Mouse (Mus musculus) common myeloid progenitor, adult 5-6 weeks (primary cell): ENCODE results near the gene Odf3l1. TPM values are rescaled to one million over a fixed set of nuclear protein-coding genes. Genes with fewer than 3 reads are reported as not detected.

Experiments
- ATAC-seq: replicated peaks from 2 replicates; pipeline ENCODE4 v1.8.0; 2016; ENCODE audit warnings: low read depth, mild to moderate bottlenecking, moderate TSS enrichment, inconsistent platforms; ENCODE audit not compliant: poor library complexity, severe bottlenecking
- total RNA-seq: library from RNA; stranded (forward); fragments of 200-1000, 187-1606 nt; gene quantifications from 2 replicates; pipeline ENCODE4 v1.2.3, GENCODE M21; 2017

Odf3l1 gene
- total RNA-seq, 1 experiment from 2014 or later = not detected

DNA sequence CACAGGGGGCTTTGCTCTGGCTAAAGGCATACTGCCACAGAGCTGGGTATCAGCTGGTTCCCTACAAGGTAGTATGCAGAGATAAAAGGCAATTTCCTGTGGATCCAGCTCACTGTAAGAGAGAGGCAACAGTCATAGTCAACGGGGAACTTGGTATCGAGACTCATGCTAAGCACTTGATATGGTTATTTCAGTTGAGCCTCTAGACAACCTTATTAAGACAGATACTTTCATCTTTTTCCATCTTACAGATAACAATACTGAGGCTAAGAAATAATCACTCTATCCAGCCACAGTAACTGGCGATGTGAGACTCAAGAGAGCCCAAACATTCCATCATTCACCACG is 13.6 kb downstream of the Odf3l1 start:
- no peak for ATAC-seq

DNA sequence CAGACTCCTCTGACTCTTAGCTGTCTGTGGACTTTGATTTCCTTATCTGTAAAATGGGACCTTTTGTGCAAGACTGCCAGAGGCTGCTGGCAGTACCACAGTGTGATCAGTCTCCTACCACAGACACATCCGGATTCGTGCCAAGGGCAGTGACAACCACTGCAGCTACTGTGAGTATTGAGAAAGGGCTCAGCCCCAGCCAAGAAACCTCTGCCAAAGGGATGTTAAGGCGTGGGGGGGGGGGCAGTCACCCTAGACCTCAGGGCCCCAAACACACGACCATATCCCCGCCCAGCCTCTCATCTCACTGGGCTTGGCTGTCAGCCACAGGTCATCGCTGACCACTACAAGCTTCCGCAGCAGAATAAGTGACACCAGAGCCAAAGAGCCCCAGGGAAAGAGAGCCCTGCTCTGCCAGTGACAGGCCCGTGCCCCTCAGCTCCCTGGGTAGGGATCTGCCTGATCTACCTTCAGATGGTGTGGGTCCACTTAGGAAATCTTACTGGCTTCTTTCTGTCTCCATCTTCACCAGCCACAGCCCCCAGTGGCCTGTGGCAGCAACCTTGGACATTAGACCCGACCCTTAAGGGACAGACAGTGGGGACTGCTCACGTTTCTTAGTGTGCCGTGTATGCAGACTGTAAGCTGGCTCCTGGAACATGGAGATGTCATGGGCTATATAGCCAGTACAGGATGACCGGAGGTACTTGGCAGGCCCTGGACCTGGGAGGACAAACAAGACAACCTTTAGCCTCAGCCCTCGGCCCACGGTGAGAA is 14.2 kb downstream of the Odf3l1 start:
- no peak for ATAC-seq

DNA sequence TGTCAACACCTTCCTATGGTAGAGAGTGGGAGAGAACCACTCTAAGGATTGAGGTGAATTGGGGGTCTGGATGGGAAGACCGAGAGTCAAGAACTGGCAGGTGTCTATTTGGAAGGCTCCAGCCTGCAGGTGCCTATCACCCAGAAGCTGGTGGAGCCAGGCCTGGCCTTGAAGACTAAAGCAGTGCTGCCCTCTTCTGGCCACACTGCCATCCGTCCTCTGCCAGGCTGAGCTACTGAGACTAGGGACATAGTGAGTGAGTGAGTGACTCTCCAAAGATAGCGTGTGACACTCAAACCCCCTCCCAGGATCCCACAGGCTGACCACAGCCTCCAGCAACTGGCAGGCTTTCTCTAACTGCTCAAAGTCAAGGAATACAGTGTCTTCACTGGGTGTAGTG is 17.0 kb downstream of the Odf3l1 start:
- ATAC-seq = peak; percentile 77

DNA sequence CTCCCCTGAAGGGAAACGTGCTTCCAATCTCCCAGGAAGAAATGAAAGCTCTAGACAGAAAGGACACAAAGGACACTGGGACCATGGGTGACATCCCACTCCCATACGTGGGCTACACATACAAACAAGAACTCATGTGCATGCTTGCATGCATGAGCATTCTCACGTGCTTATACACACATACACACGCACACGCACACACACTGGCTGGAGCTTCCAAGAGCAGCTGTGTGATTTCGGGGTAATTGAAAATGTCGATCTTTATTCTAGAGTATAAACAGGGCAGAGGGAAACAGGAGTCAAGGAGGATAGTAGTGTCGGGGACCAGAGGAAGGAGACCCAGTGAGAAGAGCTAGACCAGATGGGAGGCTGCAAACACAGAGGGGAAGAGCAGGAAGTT is 19.8 kb downstream of the Odf3l1 start:
- no peak for ATAC-seq

DNA sequence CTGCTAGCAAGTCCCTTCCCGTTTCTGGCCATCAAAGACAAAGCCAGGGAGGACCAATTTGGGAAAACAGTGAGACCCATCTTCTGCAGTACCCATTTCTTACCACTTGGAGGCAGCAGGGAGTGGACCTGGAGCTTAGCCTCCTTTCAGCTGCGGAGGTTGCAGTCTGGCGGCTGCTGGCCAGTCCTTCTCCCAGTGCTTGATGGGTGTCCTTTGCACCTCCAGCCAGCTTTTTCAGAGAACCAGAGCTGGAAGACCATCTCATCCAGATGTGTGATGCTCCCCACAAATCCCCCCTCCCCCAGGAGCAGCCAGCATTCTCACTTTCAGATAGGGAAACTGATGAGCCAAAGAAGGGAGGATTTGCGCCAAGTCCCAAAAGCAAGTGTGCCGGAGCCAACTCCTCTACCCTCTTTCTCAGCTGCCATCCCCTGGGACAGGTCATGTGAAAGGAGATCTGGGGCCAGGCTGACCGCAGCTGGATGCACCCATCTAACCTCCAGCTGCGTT is 20.7 kb downstream of the Odf3l1 start:
- peak; percentile 82 for ATAC-seq

DNA sequence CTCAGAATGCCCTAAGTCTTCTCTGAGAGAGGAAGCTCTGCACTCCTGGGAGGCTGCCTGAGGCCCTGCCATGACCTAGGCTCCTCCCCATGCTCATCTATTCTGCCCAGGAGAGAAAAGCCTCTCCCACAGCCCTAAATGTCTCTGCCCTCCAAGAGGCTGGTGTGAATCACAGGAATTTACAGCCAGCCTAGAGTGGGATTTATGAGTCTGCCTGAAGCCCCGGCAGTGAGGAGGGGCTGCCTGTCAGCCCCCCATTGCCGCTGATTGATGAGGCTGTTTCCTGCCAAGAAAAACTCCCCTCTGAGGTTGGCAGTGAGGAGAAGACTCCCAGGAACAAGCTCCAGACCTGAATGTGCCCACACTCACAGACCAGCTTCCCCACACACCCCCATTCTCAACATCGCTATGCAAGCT is 22.2 kb downstream of the Odf3l1 start:
- no peak for ATAC-seq

DNA sequence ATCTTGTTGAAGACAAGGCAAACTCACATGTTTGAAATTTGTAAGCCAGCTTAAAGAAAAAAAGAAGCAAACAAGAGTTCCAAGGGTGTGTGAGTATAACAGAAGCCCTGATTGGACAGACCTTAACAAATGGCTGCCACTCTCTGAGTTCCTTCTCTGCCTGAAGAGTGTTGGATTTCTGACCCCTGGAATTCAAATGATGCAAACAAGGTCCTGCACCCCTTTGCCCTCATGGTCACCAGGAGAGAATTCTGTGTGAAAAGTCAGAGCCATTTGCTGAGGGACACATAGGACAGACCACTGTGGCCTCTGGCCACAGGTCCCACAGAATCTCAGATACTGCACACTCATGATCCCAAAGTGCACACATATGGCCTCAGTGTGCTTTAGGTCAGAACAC is 22.6 kb downstream of the Odf3l1 start:
- no peak for ATAC-seq

DNA sequence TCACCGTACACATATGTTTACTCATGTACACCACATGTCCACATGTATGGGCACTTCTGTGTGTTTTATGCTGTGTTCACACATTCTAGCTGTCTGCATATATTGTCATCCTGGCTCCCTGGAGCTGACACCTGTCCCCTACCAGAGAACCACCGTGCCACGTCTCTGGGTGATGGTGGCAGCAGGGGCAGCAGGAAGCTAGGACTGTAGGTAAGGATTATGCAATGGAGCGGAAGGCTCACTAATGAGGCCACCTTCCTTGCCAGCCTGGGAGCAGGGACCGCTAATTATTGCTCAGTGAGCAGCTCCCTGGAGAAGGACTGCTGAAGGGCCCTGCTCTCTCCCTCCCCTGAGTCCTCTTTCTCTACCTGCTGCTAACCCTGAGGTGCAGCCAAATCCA is 23.8 kb downstream of the Odf3l1 start:
- ATAC-seq = no peak

DNA sequence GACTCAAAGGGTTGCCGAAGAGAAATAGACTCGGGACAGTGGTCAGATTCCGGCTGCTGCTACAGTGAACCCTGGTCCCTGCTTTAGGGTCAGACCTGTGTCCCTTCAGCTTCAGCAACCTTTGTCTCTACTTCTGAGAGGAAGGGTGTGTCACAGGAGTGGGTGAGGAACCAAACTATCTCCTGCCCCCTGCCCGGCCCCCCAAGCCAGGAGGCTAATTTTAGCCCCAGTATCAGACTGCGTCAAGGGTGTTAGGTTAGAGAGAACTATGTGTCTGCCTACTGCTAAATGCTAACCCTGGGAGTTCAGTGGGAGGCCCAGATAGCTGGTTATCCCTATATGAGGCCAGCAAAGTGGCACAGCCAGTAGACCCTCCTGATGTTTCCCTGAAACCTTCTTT is 29.3 kb downstream of the Odf3l1 start:
- no peak for ATAC-seq

DNA sequence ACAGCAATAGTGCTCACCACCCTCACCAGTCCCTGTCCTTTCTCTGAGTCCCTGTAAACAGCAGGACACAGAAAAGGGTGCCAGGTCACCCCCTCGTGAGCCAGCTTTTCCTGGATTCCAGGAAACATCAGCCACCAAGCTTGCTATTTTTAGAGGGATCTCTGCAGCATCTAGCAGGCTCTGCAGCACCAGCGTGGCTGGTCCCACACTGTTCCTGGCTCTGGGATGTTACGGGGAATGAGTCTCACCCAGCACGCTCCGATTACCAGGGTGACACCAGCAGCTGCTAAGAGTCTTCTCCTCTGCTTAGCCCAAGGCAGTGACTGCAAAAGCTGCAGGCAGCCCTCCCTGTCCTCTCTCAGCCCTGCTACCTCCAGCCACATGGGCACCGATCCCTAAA is 31.6 kb downstream of the Odf3l1 start:
- no peak for ATAC-seq

DNA sequence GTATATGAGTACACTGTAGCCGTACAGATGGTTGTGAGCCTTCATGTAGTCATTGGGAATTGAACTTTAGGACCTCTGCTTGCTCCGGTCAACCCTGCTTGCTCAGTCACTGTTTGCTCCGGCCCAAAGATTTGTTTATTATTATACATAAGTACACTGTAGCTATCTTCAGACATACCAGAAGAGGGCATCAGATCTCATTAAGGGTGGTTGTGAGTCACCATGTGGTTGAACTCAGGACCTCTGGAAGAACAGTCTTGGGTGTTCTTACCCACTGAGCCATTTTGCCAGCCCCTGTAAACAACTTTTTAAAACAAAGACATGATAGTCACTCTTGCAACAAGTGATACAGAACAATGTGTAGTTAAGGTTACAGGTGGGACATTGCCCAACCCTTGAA is 32.6 kb downstream of the Odf3l1 start:
- no peak for ATAC-seq

DNA sequence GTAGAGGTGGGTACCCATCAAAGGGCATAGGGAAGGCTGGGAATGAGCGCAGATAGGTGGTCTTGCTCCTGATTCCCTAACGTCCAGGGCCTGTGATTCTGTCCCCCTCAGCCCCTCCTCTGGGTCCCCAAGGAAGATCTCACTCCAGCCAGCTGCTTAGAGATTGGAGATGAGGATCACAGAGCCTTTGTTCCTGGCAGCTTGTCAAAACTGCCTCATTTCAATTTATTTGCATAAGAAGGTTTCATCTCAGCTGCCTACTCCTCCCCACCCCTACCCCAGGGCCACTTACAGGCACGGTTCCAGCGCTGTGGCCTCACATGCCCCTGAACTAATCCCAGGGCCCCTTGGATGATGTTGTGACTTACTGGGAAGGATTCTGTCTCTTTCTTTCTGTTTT is 34.3 kb downstream of the Odf3l1 start:
- ATAC-seq = no peak

DNA sequence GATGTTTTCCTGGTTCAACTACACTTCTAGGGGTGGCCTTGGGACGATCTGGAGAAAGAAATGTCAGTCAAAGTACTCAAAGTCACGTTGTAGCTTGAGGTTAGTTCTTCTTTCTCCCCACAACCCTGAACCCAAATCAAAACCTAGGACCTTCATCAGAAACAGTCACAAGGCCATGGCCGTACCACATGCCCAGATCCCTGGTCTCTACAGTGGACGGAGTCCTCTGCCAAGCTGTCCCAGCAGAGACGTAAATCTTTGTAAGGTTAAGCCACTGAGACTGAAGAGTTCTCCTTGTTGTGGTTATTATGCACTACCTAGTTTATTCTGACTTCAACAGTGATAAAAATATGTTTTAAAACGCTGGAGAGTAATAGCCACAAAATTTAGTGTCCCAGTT is 35.6 kb downstream of the Odf3l1 start:
- ATAC-seq = no peak

DNA sequence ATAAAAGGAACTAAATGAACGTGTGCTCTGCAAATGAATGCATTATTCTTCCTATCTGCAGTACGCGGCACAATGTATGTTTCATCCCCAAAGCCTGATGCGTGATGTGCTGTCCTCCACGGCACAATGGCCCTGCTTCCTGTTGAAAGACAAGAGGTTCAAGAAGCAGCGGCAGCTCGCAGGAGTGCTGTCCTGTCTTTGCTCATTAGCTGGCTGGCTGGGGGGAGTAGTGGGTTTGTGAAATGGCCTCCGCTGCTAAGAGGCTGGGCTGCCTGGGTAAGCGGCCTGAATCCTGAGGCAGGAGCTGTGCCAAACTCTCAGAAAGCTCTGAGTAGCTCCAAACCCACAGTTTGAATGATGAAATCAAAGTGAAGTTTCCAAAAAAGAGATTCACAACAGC is 36.3 kb downstream of the Odf3l1 start:
- no peak for ATAC-seq

DNA sequence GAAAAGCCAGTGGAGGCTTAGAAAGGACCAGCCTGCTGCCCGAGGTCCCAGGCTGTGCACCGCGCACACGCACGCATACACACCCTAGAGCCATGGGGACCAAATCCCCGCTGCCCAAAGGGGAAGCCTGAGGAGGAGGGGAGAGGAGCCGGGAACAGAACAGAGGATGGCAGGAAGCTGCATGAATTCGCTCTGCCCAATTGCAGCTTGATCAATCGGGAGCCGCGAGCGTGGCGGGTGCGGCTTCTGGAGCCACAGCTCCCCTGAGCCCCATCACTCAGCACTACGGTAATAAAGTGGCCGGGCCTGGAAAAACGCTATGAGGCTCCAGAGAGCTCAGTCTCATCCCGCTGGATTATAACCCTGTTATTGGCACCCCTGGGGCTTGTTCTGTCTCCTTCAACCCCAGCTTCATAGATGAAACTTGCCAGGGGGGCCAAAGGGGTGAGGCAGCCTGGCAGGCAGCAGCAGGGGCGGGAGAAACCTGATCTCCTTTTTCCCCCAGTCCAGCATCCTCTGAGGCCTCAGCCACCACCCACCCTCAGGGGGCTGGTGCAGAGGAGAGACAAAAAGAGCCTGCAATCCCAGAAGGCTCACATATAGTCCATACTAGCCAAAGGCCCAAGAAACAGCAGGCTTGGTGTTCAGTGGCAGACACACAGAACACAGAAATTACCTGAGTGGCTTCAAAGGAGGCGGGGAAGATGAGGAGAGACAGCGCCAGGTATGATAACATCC is 38.8 kb downstream of the Odf3l1 start:
- no peak for ATAC-seq

DNA sequence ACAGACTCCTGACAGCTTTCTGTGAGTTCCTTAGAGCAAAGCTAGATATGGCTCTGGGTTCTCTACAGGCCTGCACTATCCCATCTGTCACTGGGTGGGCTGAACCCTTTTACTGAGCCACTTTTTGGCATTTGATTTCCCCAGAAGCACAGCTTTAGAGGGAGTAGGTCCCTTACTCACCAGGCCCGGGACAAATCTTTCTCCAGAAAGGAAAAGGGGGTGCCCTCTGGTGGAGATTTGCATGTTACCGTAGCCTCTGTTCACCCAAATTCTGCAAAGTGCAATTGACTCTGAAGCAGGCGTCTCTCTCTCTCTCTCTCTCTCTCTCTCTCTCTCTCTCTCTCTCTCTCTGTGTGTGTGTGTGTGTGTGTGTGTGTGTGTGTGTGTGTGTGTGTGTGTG is 39.6 kb downstream of the Odf3l1 start:
- no peak for ATAC-seq

DNA sequence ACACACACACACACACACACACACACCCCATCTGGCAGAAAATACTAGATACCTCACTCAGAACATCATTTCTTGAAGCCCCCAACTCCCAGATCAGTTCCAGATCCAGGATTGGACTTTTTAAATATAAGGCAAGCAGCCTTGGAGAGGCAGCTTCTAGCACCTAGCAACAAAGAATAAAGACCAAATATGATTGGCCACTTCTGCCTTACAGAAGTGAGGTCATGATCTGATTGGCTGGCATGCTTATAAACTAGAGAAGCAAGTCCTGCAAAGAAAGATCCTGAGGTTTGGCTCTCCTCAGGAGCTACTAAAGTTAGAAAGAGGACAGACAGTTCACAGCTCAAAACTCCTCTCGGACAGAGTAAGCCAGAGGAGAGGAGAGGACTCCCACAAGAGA is 53.6 kb downstream of the Odf3l1 start:
- no peak for ATAC-seq

DNA sequence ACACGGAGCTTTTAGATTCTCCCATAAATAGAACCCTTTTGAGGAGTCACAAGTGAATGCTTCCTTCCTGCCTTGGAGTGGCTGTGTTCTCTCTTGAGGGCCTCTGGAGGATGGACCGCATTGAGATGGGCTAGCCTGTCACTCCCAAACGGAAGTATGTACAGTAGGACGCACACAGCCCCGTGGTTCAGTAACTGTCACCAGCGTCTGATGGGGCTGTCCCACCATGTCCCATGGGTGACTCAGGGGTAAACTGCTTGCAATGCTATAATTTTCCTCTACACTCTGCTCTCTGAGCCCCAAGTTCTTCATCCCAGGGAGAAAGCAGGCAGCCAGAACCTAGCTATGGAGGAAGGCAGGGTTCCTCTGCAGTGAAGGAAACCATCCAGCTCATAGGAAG is 56.5 kb downstream of the Odf3l1 start:
- no peak for ATAC-seq

DNA sequence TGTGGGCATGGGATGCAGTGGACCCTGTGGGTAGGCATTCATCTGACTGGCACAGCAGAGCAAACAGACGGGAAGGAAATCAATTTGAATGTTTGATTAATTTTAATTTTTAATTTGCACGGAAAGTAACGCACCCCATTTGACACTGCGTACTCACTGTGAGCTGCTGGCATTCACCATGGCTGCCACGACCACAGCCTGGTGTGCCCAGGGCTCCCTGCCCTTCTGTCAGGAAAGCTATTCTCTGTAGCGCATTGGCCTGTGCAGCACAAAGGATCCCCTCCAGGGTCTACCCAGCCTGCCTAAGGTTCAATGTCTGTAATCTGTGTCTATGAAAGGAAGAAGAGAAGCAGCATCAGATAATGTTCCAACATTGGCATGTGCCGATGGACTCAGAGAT is 61.3 kb downstream of the Odf3l1 start:
- ATAC-seq = no peak
